Comparison of ENCODE assay signal across 16 mouse cellular contexts in genomic region chr9:123740799-123741198, GRCm38 (mm10).
"Had no signal": no experiment of that assay in that cellular context is flagged by ENCODE, and none has a peak within 500 bp of the region (broad histone marks: within the 10 kb centered on the region; RNA-seq: fewer than 3 reads in every experiment).

No protein-coding gene starts in this region.

- H3K9ac ChIP-seq: lung, embryonic 14.5 days; midbrain, embryonic 12.5 days; neural tube, embryonic 12.5 days; stomach, embryonic 15.5 days had no signal

- DNase-seq: lung, adult 18-20 months; lung, embryonic 14.5 days; lung, postnatal 10 days; lung, postnatal 4 days; midbrain, embryonic 14.5 days; right cerebral cortex, postnatal 14 days; thymus, adult 2 months; thymus, postnatal 25 days; thymus, postnatal 4 days had no signal

- H3K27me3 ChIP-seq: midbrain, embryonic 12.5 days; neural tube, embryonic 12.5 days; stomach, embryonic 15.5 days had no signal

- H3K9me3 ChIP-seq: midbrain, embryonic 10.5 days; midbrain, embryonic 12.5 days; neural tube, embryonic 12.5 days; stomach, embryonic 15.5 days had no signal

- H3K4me1 ChIP-seq: midbrain, embryonic 10.5 days; midbrain, embryonic 12.5 days; neural tube, embryonic 12.5 days; stomach, embryonic 15.5 days had no signal

- H3K4me3 ChIP-seq: midbrain, embryonic 10.5 days; midbrain, embryonic 12.5 days; myocyte; neural tube, embryonic 12.5 days; stomach, embryonic 15.5 days had no signal

- H3K4me2 ChIP-seq: lung, embryonic 14.5 days; midbrain, embryonic 12.5 days; neural tube, embryonic 12.5 days; stomach, embryonic 15.5 days had no signal

- H3K36me3 ChIP-seq: midbrain, embryonic 10.5 days; midbrain, embryonic 12.5 days; neural tube, embryonic 12.5 days; stomach, embryonic 15.5 days had no signal

- ATAC-seq: midbrain, embryonic 16.5 days had no signal

- H3K27ac ChIP-seq: midbrain, embryonic 10.5 days; midbrain, embryonic 12.5 days; neural tube, embryonic 12.5 days; stomach, embryonic 15.5 days; stomach, postnatal 0 days had no signal
